Mouse (Mus musculus) B cell, adult 67 days (primary cell): ENCODE results near the gene Rras. TPM values are rescaled to one million over a fixed set of nuclear protein-coding genes. Genes with fewer than 3 reads are reported as not detected.

Experiments
- total RNA-seq, 2 experiments: library from RNA; stranded (reverse); gene quantifications; 4 replicates each; pipeline ENCODE4 v1.2.4; 2023

Gene Rras
- 10 to 100 TPM; 20.1 to 20.2 TPM for total RNA-seq

GRCm38 (mm10) chr7:45017242-45018061 is at the start of gene Rras:
Rras (plus strand) TSS chr7:45017961.

DNA sequence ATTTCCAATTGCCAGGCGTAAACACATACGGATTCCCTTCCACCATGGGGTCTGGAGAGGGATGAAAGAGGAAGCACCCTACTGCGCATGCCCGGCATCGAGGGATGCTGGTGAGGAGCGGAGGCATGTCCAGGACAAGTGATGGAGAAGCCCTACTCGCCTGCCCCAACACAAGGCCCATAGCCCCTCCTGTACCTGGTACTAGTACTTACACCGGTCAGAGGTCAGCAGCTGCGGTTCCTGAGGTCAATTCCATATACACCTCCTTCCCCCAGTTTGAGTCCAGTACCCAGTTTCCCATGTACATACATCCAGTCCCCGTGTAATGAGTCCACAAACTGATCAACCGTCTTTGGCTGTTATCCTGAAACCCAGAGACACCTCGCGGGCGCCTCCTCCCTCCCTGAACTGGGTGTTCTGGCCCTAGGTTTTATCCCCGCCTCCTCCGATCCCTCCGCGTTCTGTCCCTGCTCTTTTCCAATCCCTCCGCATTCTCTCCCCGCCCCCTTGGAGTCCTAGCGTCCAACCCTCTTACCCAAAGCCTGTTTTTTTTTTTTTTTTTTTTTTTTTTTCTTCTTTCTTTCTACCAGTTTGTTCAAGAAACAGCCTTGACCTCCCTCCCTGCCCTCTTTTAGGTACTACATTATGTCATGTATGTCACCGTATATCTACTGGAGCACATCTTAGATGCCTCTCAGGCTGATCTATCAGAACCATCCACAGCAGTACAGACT is 43.2 kb upstream of the Rras start, which contains the start of gene Cpt1c:
Cpt1c (minus strand) TSS at position 469 of the 734 bp plus-strand sequence.

DNA sequence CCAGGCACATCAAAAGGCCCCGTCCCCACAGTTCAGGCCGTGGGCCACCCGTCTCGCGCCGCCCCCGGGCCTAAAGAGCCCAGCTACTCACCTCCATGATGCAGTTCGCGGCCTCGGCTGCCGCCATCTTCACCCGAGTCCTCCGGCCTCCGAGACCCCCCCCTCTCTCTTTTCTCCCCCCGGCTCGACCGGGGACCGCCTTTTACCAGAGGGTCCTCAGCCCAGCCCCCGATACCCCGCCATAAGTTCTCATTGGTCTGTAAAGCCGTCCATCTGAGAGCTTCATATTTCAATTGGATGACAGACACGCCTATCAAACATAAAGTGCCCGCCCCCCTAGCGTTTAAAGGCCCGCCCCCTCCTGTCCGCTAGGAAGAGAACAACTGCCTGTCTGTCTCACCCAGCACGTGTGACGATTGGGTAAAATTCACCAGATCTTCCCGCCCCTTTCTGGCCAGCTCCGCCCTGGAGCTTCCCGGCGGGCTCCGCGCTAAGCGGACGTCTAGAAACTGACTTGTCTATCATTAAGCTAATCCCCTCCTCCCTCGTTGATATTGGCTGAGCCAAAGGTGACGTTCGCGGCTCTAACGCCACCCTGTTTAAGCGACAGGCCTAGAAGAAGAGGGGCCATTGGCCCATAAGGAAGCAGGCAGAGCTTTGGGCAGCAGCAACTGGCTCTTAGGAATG is 31.4 kb upstream of the Rras start, which contains the start of gene Prmt1:
Prmt1 (minus strand) TSS at position 377 of the 687 bp plus-strand sequence.

GRCm38 (mm10) chr7:44997231-44997939 is 20.4 kb upstream of the Rras start, which contains the start of gene Irf3:
Irf3 (plus strand) TSS chr7:44997648.

DNA sequence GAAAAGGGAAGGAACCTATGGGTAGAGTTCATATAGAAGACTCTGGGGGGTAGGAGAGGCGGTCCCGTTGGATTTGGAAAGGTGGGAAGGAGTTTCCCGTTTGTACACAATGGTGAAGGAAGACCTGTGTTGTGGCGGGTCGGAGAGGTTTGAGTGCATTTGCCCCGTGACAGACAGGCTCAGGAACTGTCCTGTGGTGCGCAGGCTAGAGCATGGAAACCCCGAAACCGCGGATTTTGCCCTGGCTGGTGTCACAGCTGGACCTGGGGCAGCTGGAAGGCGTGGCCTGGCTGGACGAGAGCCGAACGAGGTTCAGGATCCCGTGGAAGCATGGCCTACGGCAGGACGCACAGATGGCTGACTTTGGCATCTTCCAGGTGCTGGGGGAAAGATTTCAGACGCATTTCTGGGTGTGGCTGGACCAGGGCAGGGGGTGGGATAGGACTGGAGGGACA is 19.2 kb upstream of the Rras start, which contains the start of gene Bcl2l12:
Bcl2l12 (minus strand) TSS at position 212 of the 455 bp plus-strand sequence.

GRCm38 (mm10) chr7:45015957-45016612 is 1.7 kb upstream of the Rras start, which contains the start of gene Scaf1:
Scaf1 (minus strand) TSS chr7:45016363.

GRCm38 (mm10) chr7:45052862-45053116 is 35.0 kb downstream of the Rras start, which contains the start of gene Prr12:
Prr12 (minus strand) TSS chr7:45052881.

GRCm38 (mm10) chr7:45062239-45062835 is 44.6 kb downstream of the Rras start, which contains the start of the genes Nosip and Prrg2:
Nosip (plus strand) TSS chr7:45062429.
Prrg2 (minus strand) TSS chr7:45062677.

Other genes with a start within 250 kb of the Rras start
- 10 to 100 TPM; 53.1 to 61.7 TPM for gene Nup62, start 201.9 kb upstream of the Rras start, total RNA-seq
- 100 to 1,000 TPM; 155 to 234 TPM for gene Il4i1, start 201.6 kb upstream of the Rras start, total RNA-seq
- gene Atf5, start 201.3 kb upstream of the Rras start, total RNA-seq, result 1 to 10 TPM; 3.8 to 4.1 TPM
- 10 to 100 TPM; 47.4 to 54.3 TPM for gene Akt1s1, start 169.0 kb upstream of the Rras start, total RNA-seq
- gene Tbc1d17, start 168.9 kb upstream of the Rras start, total RNA-seq, result 100 to 1,000 TPM; 116 to 132 TPM
- gene Pnkp, start 160.8 kb upstream of the Rras start, total RNA-seq, result 10 to 100 TPM; 75.0 to 80.9 TPM
- gene Ptov1, start 148.2 kb upstream of the Rras start, total RNA-seq, result 10 to 100 TPM; 14.0 to 23.5 TPM
- gene Med25, start 125.2 kb upstream of the Rras start, total RNA-seq, result 10 to 100 TPM; 67.9 to 78.3 TPM
- 10 to 100 TPM; 31.4 to 50.1 TPM for gene Fuz, start 121.9 kb upstream of the Rras start, total RNA-seq
- gene Ap2a1, start 88.5 kb upstream of the Rras start, total RNA-seq, result 100 to 1,000 TPM in 1 of 2 experiments, 10 to 100 TPM in 1; 92.5 to 101 TPM
- gene Tsks, start 74.8 kb upstream of the Rras start, total RNA-seq, result not detected
- gene Cpt1c, start 43.1 kb upstream of the Rras start, total RNA-seq, result not detected
- 100 to 1,000 TPM; 154 to 155 TPM for gene Prmt1, start 31.4 kb upstream of the Rras start, total RNA-seq
- 100 to 1,000 TPM; 195 TPM for gene Irf3, start 20.3 kb upstream of the Rras start, total RNA-seq
- 10 to 100 TPM; 35.3 to 36.9 TPM for gene Bcl2l12, start 19.2 kb upstream of the Rras start, total RNA-seq
- gene Scaf1, start 1.6 kb upstream of the Rras start, total RNA-seq, result 100 to 1,000 TPM; 100 to 104 TPM
- gene Prr12, start 34.9 kb downstream of the Rras start, total RNA-seq, result 10 to 100 TPM; 77.6 to 78.0 TPM
- 10 to 100 TPM; 65.6 to 78.2 TPM for gene Nosip, start 44.5 kb downstream of the Rras start, total RNA-seq
- 1 to 10 TPM; 2.9 to 3.9 TPM for gene Prrg2, start 44.7 kb downstream of the Rras start, total RNA-seq
- gene Rcn3, start 74.3 kb downstream of the Rras start, total RNA-seq, result 1 to 10 TPM; 3.6 to 6.8 TPM
- 10 to 100 TPM; 29.9 to 39.6 TPM for gene Fcgrt, start 85.9 kb downstream of the Rras start, total RNA-seq
- gene Rps11, start 106.5 kb downstream of the Rras start, total RNA-seq, result 1,000 to 10,000 TPM; 2,440 to 2,508 TPM
- 1,000 to 10,000 TPM; 4,339 to 4,395 TPM for gene Rpl13a, start 110.8 kb downstream of the Rras start, total RNA-seq
- not detected for gene Gm45713, start 118.3 kb downstream of the Rras start, total RNA-seq
- gene Flt3l, start 118.5 kb downstream of the Rras start, total RNA-seq, result 10 to 100 TPM; 77.8 to 83.8 TPM
- 10 to 100 TPM; 40.5 to 51.7 TPM for gene Pih1d1, start 136.3 kb downstream of the Rras start, total RNA-seq
- 100 to 1,000 TPM; 128 to 137 TPM for gene Aldh16a1, start 136.6 kb downstream of the Rras start, total RNA-seq
- not detected for gene Slc17a7, start 146.0 kb downstream of the Rras start, total RNA-seq
- gene Gfy, start 161.6 kb downstream of the Rras start, total RNA-seq, result not detected
- gene Pth2, start 163.0 kb downstream of the Rras start, total RNA-seq, result not detected
- gene Ccdc155, start 186.9 kb downstream of the Rras start, total RNA-seq, result 1 to 10 TPM in 1 of 2 experiments, under 1 TPM in 1; 0.46 to 1.1 TPM
- 1 to 10 TPM in 1 of 2 experiments, under 1 TPM in 1; 0.83 to 2.3 TPM for gene Dkkl1, start 194.2 kb downstream of the Rras start, total RNA-seq
- gene Tead2, start 197.8 kb downstream of the Rras start, total RNA-seq, result not detected
- 1,000 to 10,000 TPM; 1,836 to 1,886 TPM for gene Cd37, start 221.2 kb downstream of the Rras start, total RNA-seq
- gene Slc6a16, start 223.1 kb downstream of the Rras start, total RNA-seq, result not detected